Mouse (Mus musculus) spleen, adult 2 months (tissue): ENCODE measurements at regions not wholly inside any gene's neighbourhood (a gene's known extent, or its start where the extent isn't known, plus 50 kb on each side); places are given as distances from the start of the nearest gene placed in this dataset.

Experiments used
- CTCF ChIP-seq: fragments of 200-500 bp; IDR thresholded peaks from 2 replicates; pipeline ENCODE4 v1.5.1; 2011; ENCODE audit warnings: mild to moderate bottlenecking, inconsistent platforms; ENCODE audit not compliant: insufficient read depth, insufficient read length, insufficient replicate concordance; ENCODE audit errors: extremely low read depth
- POLR2A ChIP-seq: fragments of 200-500 bp; IDR thresholded peaks from 2 replicates; pipeline ENCODE4 v1.6.1; 2011; ENCODE audit warnings: low read depth, low read length, inconsistent platforms

DNA sequence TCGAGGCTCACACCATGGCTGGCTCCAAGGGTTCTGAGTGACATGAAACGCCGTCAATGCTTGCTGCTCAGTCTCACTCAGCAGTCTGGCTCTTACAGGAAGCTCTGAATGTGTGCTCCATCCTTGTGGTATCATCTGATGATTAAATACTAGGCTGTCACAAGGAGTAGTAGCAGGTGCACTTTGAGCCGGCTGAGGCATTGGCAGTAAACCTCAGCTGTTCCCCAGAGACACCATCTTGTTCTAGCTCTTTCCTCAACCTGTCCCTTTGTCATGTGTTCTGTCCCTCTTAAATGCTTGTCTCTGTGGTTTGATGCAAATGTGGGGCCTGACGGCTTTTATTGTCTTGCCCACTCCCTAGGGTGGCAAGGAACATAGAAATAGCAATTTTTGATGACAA lies 370.7 kb downstream of the Foxo1 start:
- TF ChIP-seq CTCF (no peak), POLR2A (no peak)
